Mouse (Mus musculus) embryonic fibroblast, embryonic 13.5 days (primary cell): ENCODE data around the gene Scyl3. TPM values are rescaled to one million over a fixed set of nuclear protein-coding genes. Genes with fewer than 3 reads are reported as not detected.

Source experiments
- H3K27ac ChIP-seq: 2 replicates; pipeline ENCODE4 v1.5.1; 2012; ENCODE audit warnings: low read length, control low read depth, inconsistent platforms; ENCODE audit not compliant: insufficient read depth
- H3K4me1 ChIP-seq: 2 replicates; pipeline ENCODE4 v1.6.1; 2011; ENCODE audit warnings: low read length; ENCODE audit not compliant: control insufficient read depth, insufficient read depth
- H3K4me3 ChIP-seq: 2 replicates; pipeline ENCODE4 v1.5.1; 2011; ENCODE audit warnings: mild to moderate bottlenecking, control low read depth, low read length; ENCODE audit not compliant: insufficient read depth
- CTCF ChIP-seq: IDR thresholded peaks from 2 replicates; pipeline ENCODE4 v1.5.1; 2011; ENCODE audit warnings: mild to moderate bottlenecking, control low read depth, low read length, moderate library complexity, borderline replicate concordance; ENCODE audit not compliant: insufficient read depth
- POLR2A ChIP-seq: IDR thresholded peaks from 2 replicates; pipeline ENCODE4 v1.6.1; 2011; ENCODE audit warnings: low read depth, mild to moderate bottlenecking, control low read depth, low read length, moderate library complexity
- polyA plus RNA-seq: library from polyadenylated mRNA; stranded (reverse); fragments of >200 nt; gene quantifications from 2 replicates; pipeline ENCODE4 v1.2.4, GENCODE M21; 2011; ENCODE audit warnings: low read depth; ENCODE audit not compliant: missing spikeins, insufficient read length

Scyl3 gene
- polyA plus RNA-seq, 1 experiment = 21.7 TPM

DNA sequence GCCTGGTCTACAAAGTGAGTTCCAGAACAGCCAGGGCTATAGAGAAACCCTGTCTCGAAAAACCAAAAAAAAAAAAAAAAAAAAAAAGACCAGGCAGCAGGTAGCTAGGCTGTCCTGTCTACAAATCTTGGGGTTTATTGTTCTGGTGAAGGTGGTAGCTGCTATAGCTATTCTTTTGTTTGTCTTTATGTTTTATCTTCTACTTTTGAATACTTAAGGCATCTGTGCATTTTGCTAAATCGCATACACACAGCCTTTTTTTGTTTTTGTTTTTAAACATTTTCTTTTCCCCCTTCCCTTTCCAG lies 66.7 kb downstream of the Scyl3 start:
- Histone ChIP-seq H3K4me3 (peak overlapping the region; percentile 79), H3K4me1 (no peaks in the 10 kb centered on the region), H3K27ac (no peak overlapping the region)
- TF ChIP-seq CTCF = no peak
- TF ChIP-seq POLR2A = no peak

DNA sequence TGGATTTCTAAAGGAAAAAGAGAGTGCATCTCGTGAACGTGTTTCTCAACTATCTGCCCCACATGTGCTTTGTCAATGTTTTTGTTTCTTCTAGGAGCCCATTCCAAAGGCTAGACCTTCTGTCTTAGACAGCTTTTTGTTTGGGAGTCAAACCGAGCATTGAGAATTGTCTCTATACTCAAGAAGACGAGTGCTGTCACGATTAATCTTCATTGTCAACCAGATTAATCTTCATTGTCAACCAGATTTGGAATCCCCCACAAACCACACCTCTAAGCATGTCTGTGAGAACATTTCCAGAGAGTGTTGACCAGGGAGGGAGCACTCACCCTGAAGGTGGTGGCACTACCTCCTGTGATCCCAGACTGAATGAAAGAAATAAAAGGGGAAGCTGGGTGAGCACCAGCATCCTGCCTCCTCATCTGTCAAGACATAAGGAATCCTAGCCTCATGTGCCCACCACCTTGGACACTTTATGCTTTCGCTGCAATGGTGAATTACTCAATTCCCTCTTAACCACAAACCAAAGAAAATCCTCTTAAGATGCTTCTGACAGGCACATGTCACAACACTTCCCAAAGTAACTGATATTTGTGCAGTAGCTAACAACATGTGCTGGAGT lies 73.0 kb downstream of the Scyl3 start:
- Histone ChIP-seq H3K4me3 (no peak overlapping the region), H3K4me1 (no peaks in the 10 kb centered on the region), H3K27ac (no peak overlapping the region)
- TF ChIP-seq CTCF = no peak
- no peak for TF ChIP-seq POLR2A

DNA sequence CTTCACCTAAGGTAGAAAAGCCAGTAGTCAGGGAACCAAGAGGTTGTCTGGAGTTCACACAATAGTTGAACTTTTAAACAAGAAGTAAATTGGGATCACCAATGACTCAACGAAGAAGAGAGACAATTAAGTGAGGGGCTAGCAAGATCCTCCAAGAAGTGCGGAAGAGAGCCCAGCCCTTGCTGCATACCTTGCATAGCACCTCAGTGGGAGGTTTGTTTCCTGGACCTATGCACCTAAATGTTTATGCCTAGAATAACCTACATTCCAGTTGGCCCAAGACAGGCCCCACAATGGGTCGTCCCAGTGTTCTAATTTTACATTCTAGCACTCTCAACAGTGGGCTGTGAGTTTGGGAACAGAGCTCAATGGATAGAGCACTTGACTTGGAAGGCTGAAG lies 75.4 kb downstream of the Scyl3 start:
- Histone ChIP-seq H3K4me3 (no peak overlapping the region), H3K4me1 (no peaks in the 10 kb centered on the region), H3K27ac (no peak overlapping the region)
- TF ChIP-seq POLR2A (no peak), CTCF (no peak)

Other genes with a start within 250 kb of the Scyl3 start
- not detected in 2 replicates for gene Mettl11b, start 203.9 kb upstream of the Scyl3 start, polyA plus RNA-seq
- 48.8 and 53.1 TPM in 2 replicates for gene Kifap3, start 149.5 kb upstream of the Scyl3 start, polyA plus RNA-seq
- 9.8 and 12.6 TPM in 2 replicates for gene BC055324, start 65.7 kb downstream of the Scyl3 start, polyA plus RNA-seq
- 2.8 and 4.1 TPM in 2 replicates for gene Mettl18, start 65.8 kb downstream of the Scyl3 start, polyA plus RNA-seq
- 0.18 and 0.33 TPM in 2 replicates for gene Sele, start 119.1 kb downstream of the Scyl3 start, polyA plus RNA-seq
- not detected in 2 replicates for gene Sell, start 132.9 kb downstream of the Scyl3 start, polyA plus RNA-seq
- gene Selp, start 186.2 kb downstream of the Scyl3 start, polyA plus RNA-seq = 1.7 and 3.7 TPM in 2 replicates
- 0.37 TPM in 1 of 2 replicates, not detected in the other for gene F5, start 222.7 kb downstream of the Scyl3 start, polyA plus RNA-seq